ENCODE assay signal across 17 mouse cellular contexts in genomic region chr16:29773056-29773455, GRCm38 (mm10).
DNase-seq lines count a peak whose midpoint lies in the region; ATAC-seq and TF ChIP-seq lines count a peak whose summit lies in the region.
"Had no signal": no experiment of that assay in that cellular context is flagged by ENCODE, and none has a peak within 500 bp of the region (broad histone marks: within the 10 kb centered on the region; RNA-seq: fewer than 3 reads in every experiment).

No protein-coding gene starts in this region.

- H3K27me3 ChIP-seq in heart, embryonic 10.5 days (ENCODE audit: insufficient read depth, poor library complexity, severe bottlenecking) = peaks cover 23% of the 10 kb centered on the region; the same call in 1 of the 2 replicates
- H3K27me3 ChIP-seq in heart, embryonic 12.5 days (replicated peaks) = peaks cover 13% of the 10 kb centered on the region; the same call in 1 of the 2 replicates
- H3K27me3 ChIP-seq in thymus, adult 2 months (ENCODE audit: control insufficient read depth, insufficient read depth, low read length) = no peaks in the 10 kb centered on the region
- H3K27me3 ChIP-seq: embryonic facial prominence, embryonic 12.5 days; liver, embryonic 15.5 days; midbrain, embryonic 15.5 days had no signal

- TF ChIP-seq CTCF in thymus, adult 2 months (IDR thresholded peaks at IDR 0.05; ENCODE audit: borderline replicate concordance, control insufficient read depth, extremely low read depth, insufficient read depth, low read length, poor library complexity) = no peak

- H3K27ac ChIP-seq in heart, embryonic 10.5 days = peak overlapping the region; percentile 56; the same call in 1 of the 2 replicates
- no peak overlapping the region for H3K27ac ChIP-seq in heart, embryonic 12.5 days (ENCODE audit: poor library complexity, severe bottlenecking)
- no peak overlapping the region for H3K27ac ChIP-seq in thymus, adult 2 months (ENCODE audit: control insufficient read depth, insufficient read depth, low read length)
- H3K27ac ChIP-seq: embryonic facial prominence, embryonic 12.5 days; liver, embryonic 15.5 days; midbrain, embryonic 15.5 days; neural tube, embryonic 13.5 days had no signal

- no peak overlapping the region for H3K4me3 ChIP-seq in heart, embryonic 10.5 days
- no peak overlapping the region for H3K4me3 ChIP-seq in heart, embryonic 12.5 days
- no peak overlapping the region for H3K4me3 ChIP-seq in thymus, adult 2 months (ENCODE audit: control insufficient read depth, insufficient read depth, low read length)
- H3K4me3 ChIP-seq: embryonic facial prominence, embryonic 12.5 days; liver, embryonic 15.5 days; midbrain, embryonic 15.5 days; neural tube, embryonic 13.5 days had no signal

- TF ChIP-seq POLR2A in thymus, adult 2 months (IDR thresholded peaks at IDR 0.05; ENCODE audit: control insufficient read depth, extremely low read depth, insufficient read depth, low read length, poor library complexity) = no peak

- no peak for ATAC-seq in heart, embryonic 12.5 days (ENCODE audit: insufficient number of reproducible peaks, low FRiP score)
- ATAC-seq: intestine, postnatal 0 days; midbrain, embryonic 15.5 days had no signal

- WGBS in heart, embryonic 10.5 days = 78% methylated on average over 6 of the region's 6 CpGs
- 75% methylated on average over 6 of the region's 6 CpGs for WGBS in heart, embryonic 12.5 days
- WGBS in thymus, adult 2 months = 94% methylated on average over 6 of the region's 6 CpGs

- no peaks in the 10 kb centered on the region for H3K9me3 ChIP-seq in heart, embryonic 10.5 days
- no peaks in the 10 kb centered on the region for H3K9me3 ChIP-seq in heart, embryonic 12.5 days (replicated peaks)
- H3K9me3 ChIP-seq: embryonic facial prominence, embryonic 12.5 days; liver, embryonic 15.5 days; midbrain, embryonic 15.5 days; neural tube, embryonic 13.5 days had no signal

- DNase-seq in heart, embryonic 10.5 days (ENCODE audit: low spot score) = no peak
- DNase-seq in brain, adult 2 months (ENCODE audit: low read depth, low spot score) = peak; percentile 85
- DNase-seq in cerebellum, adult 9-10 months = peak; percentile 82
- peak; percentile 37 for DNase-seq in layer of hippocampus, adult 9-10 months (ENCODE audit: low spot score)
- DNase-seq in gastrocnemius, adult 18-20 months (ENCODE audit: low spot score) = no peak
- no peak for DNase-seq in thymus, adult 2 months
- DNase-seq in gastrocnemius, postnatal 14 days = no peak
- DNase-seq: adrenal gland, postnatal 25 days; B cell, adult 2 months; kidney, postnatal 36 days had no signal

- H3K36me3 ChIP-seq in heart, embryonic 10.5 days = no peaks in the 10 kb centered on the region
- H3K36me3 ChIP-seq in heart, embryonic 12.5 days = no peaks in the 10 kb centered on the region
- H3K36me3 ChIP-seq in thymus, adult 2 months (ENCODE audit: control insufficient read depth, insufficient read depth, low read length) = no peaks in the 10 kb centered on the region
- H3K36me3 ChIP-seq: embryonic facial prominence, embryonic 12.5 days; liver, embryonic 15.5 days; midbrain, embryonic 15.5 days; neural tube, embryonic 13.5 days had no signal

- H3K9ac ChIP-seq in heart, embryonic 12.5 days = no peak overlapping the region
- H3K9ac ChIP-seq: embryonic facial prominence, embryonic 12.5 days; liver, embryonic 15.5 days; midbrain, embryonic 15.5 days; neural tube, embryonic 13.5 days had no signal

- intact Hi-C loops in gastrocnemius, postnatal 14 days (cut with DNase I; ENCODE audit: low total_unique reads) = no loop called here

- peaks cover 54% of the 10 kb centered on the region for H3K4me1 ChIP-seq in heart, embryonic 10.5 days
- peaks cover 37% of the 10 kb centered on the region for H3K4me1 ChIP-seq in heart, embryonic 12.5 days (replicated peaks)
- H3K4me1 ChIP-seq in thymus, adult 2 months (replicated peaks; ENCODE audit: control insufficient read depth, insufficient read depth, low read length) = peaks cover 6% of the 10 kb centered on the region; the same call in 1 of the 2 replicates
- H3K4me1 ChIP-seq: liver, embryonic 15.5 days had no signal

- H3K4me2 ChIP-seq in heart, embryonic 12.5 days = no peak overlapping the region
- H3K4me2 ChIP-seq: embryonic facial prominence, embryonic 12.5 days; heart, embryonic 11.5 days; liver, embryonic 15.5 days; midbrain, embryonic 15.5 days; neural tube, embryonic 13.5 days had no signal

Comparison
In these comparisons a context has a peak if more than half of its experiments do, and no peak if none do; other contexts are left out.
1. DNase-seq: peak in brain, adult 2 months (single experiment), cerebellum, adult 9-10 months (single experiment) and layer of hippocampus, adult 9-10 months (single experiment); none in heart, embryonic 10.5 days (single experiment), gastrocnemius, adult 18-20 months (single experiment), thymus, adult 2 months (single experiment) and gastrocnemius, postnatal 14 days (single experiment).